Mouse (Mus musculus): ENCODE measurements around the gene Gcsam. TPM values are rescaled to one million over a fixed set of nuclear protein-coding genes. Genes with fewer than 3 reads are reported as not detected.

The Gcsam gene
- polyA plus RNA-seq, 1 experiment from 2014 or later: not detected

GRCm38 (mm10) chr16:45653934-45654332 lies 43.8 kb downstream of the Gcsam start, which contains the start of gene BC016579:
Gene BC016579, minus strand, starts transcription at chr16:45654068.
- peaks cover 8% of the 10 kb centered on the region for H3K4me1 ChIP-seq
- H3K4me2 ChIP-seq (replicated peaks): peak within 1 kb of the TSS; percentile 57
- H3K27ac ChIP-seq: no peak within 1 kb of the TSS
- peaks cover 18% of the 10 kb centered on the region for H3K27me3 ChIP-seq
- no peaks in the 10 kb centered on the region for H3K36me3 ChIP-seq
- no peaks in the 10 kb centered on the region for H3K9me3 ChIP-seq (replicated peaks)
- H3K9ac ChIP-seq: no peak within 1 kb of the TSS
- WGBS: 5% methylated on average over 20 of the region's 20 CpGs
- no peak for ATAC-seq (ENCODE audit: low FRiP score)
- H3K4me3 ChIP-seq: peak within 1 kb of the TSS; percentile 25

GRCm38 (mm10) chr16:45654465-45654864 lies 44.3 kb downstream of the Gcsam start:
- Histone ChIP-seq H3K9me3 (replicated peaks) (no peaks in the 10 kb centered on the region), H3K4me2 (replicated peaks) (0 out of 2 replicates have a peak overlapping the region, but pooled peaks have one; percentile 57)

GRCm38 (mm10) chr16:45657574-45658159 lies 47.5 kb downstream of the Gcsam start:
- no peak overlapping the region for H3K4me3 ChIP-seq
- WGBS: 90% methylated on average over 12 of the region's 12 CpGs
- H3K36me3 ChIP-seq: no peaks in the 10 kb centered on the region
- no peak for ATAC-seq (ENCODE audit: low FRiP score)
- H3K27me3 ChIP-seq: peaks cover 18% of the 10 kb centered on the region
- H3K9me3 ChIP-seq (replicated peaks): no peaks in the 10 kb centered on the region
- H3K4me1 ChIP-seq: peaks cover 8% of the 10 kb centered on the region
- no peak overlapping the region for H3K4me2 ChIP-seq (replicated peaks)
- H3K9ac ChIP-seq: no peak overlapping the region
- no peak overlapping the region for H3K27ac ChIP-seq

More at GRCm38 (mm10) chr16:45654465-45654864, 44.3 kb downstream of the Gcsam start:
- Histone ChIP-seq H3K4me1 (peaks cover 8% of the 10 kb centered on the region), H3K4me3 (no peak overlapping the region), H3K27me3 (peaks cover 18% of the 10 kb centered on the region), H3K9ac (no peak overlapping the region), H3K27ac (no peak overlapping the region), H3K36me3 (no peaks in the 10 kb centered on the region)
- 70% methylated on average over 9 of the region's 9 CpGs for WGBS
- ATAC-seq (ENCODE audit: low FRiP score): no peak

- Histone ChIP-seq H3K27me3 (peaks cover 15% of the 10 kb centered on the region), H3K4me2 (replicated peaks) (no peak overlapping the region), H3K4me1 (peaks cover 6% of the 10 kb centered on the region), H3K4me3 (no peak overlapping the region), H3K9ac (no peak overlapping the region), H3K27ac (no peak overlapping the region), H3K36me3 (no peaks in the 10 kb centered on the region), H3K9me3 (replicated peaks) (no peaks in the 10 kb centered on the region)
- WGBS: 84% methylated on average over 1 of the region's 1 CpGs
- no peak for ATAC-seq (ENCODE audit: low FRiP score)
Measured at GRCm38 (mm10) chr16:45658248-45658647, 48.1 kb downstream of the Gcsam start.

GRCm38 (mm10) chr16:45659596-45659995 lies 49.4 kb downstream of the Gcsam start:
- Histone ChIP-seq H3K9me3 (replicated peaks) (no peaks in the 10 kb centered on the region), H3K9ac (no peak overlapping the region), H3K4me1 (no peaks in the 10 kb centered on the region), H3K4me2 (replicated peaks) (no peak overlapping the region), H3K27ac (no peak overlapping the region), H3K27me3 (peaks cover 3% of the 10 kb centered on the region; the same call in 1 of the 2 replicates), H3K4me3 (no peak overlapping the region), H3K36me3 (no peaks in the 10 kb centered on the region)
- WGBS: 94% methylated on average over 4 of the region's 4 CpGs
- ATAC-seq (ENCODE audit: low FRiP score): no peak

- no peak overlapping the region for H3K4me3 ChIP-seq
- no peaks in the 10 kb centered on the region for H3K9me3 ChIP-seq (replicated peaks)
- H3K4me1 ChIP-seq: no peaks in the 10 kb centered on the region
- ATAC-seq (ENCODE audit: low FRiP score): no peak
- no peak overlapping the region for H3K27ac ChIP-seq
- no peak overlapping the region for H3K9ac ChIP-seq
- no peaks in the 10 kb centered on the region for H3K27me3 ChIP-seq
- no peak overlapping the region for H3K4me2 ChIP-seq (replicated peaks)
- H3K36me3 ChIP-seq: no peaks in the 10 kb centered on the region
Measured at GRCm38 (mm10) chr16:45662381-45662780, 52.2 kb downstream of the Gcsam start.

- H3K9me3 ChIP-seq (replicated peaks): no peaks in the 10 kb centered on the region
- 77% methylated on average over 2 of the region's 2 CpGs for WGBS
- H3K27ac ChIP-seq: no peak overlapping the region
- no peaks in the 10 kb centered on the region for H3K36me3 ChIP-seq
- no peak overlapping the region for H3K4me3 ChIP-seq
- H3K9ac ChIP-seq: no peak overlapping the region
- no peak overlapping the region for H3K4me2 ChIP-seq (replicated peaks)
- ATAC-seq (ENCODE audit: low FRiP score): no peak
- H3K4me1 ChIP-seq: no peaks in the 10 kb centered on the region; the same call in 1 of the 2 replicates
- no peaks in the 10 kb centered on the region for H3K27me3 ChIP-seq
Measured at GRCm38 (mm10) chr16:45666136-45666535, 56.0 kb downstream of the Gcsam start.

- H3K9ac ChIP-seq: no peak overlapping the region
- 72% methylated on average over 3 of the region's 3 CpGs for WGBS
- H3K27me3 ChIP-seq: no peaks in the 10 kb centered on the region
- H3K9me3 ChIP-seq (replicated peaks): no peaks in the 10 kb centered on the region
- H3K4me3 ChIP-seq: no peak overlapping the region
- H3K36me3 ChIP-seq: no peaks in the 10 kb centered on the region
- ATAC-seq (ENCODE audit: low FRiP score): no peak
- H3K27ac ChIP-seq: no peak overlapping the region
- no peak overlapping the region for H3K4me2 ChIP-seq (replicated peaks)
- no peaks in the 10 kb centered on the region; the same call in 1 of the 2 replicates for H3K4me1 ChIP-seq
Measured at GRCm38 (mm10) chr16:45668178-45668577, 58.0 kb downstream of the Gcsam start.

GRCm38 (mm10) chr16:45670005-45670404 lies 59.8 kb downstream of the Gcsam start:
- no peaks in the 10 kb centered on the region for H3K9me3 ChIP-seq (replicated peaks)
- WGBS: 63% methylated on average over 4 of the region's 4 CpGs
- H3K36me3 ChIP-seq: no peaks in the 10 kb centered on the region
- no peak overlapping the region for H3K27ac ChIP-seq
- H3K9ac ChIP-seq: no peak overlapping the region
- ATAC-seq (ENCODE audit: low FRiP score): no peak
- no peak overlapping the region for H3K4me2 ChIP-seq (replicated peaks)
- no peaks in the 10 kb centered on the region for H3K27me3 ChIP-seq
- H3K4me1 ChIP-seq: no peaks in the 10 kb centered on the region; the same call in 1 of the 2 replicates
- H3K4me3 ChIP-seq: no peak overlapping the region

Other genes with a start within 250 kb of the Gcsam start
- 94.5 and 99.2 TPM in 2 replicates for gene Cd200, start 201.3 kb upstream of the Gcsam start, polyA plus RNA-seq (2016; fragmentation: Nextera tagmentation; extraction: Ambion mirVana)
- gene Gm609, start 117.4 kb upstream of the Gcsam start, polyA plus RNA-seq (2016; fragmentation: Nextera tagmentation; extraction: Ambion mirVana): not detected in 2 replicates
- gene Gm17783, start 78.3 kb upstream of the Gcsam start, polyA plus RNA-seq (2016; fragmentation: Nextera tagmentation; extraction: Ambion mirVana): not detected in 2 replicates
- gene Slc9c1, start 75.1 kb upstream of the Gcsam start, polyA plus RNA-seq (2016; fragmentation: Nextera tagmentation; extraction: Ambion mirVana): not detected in 2 replicates
- 0.27 TPM in 1 of 2 replicates, not detected in the other for gene BC016579, start 43.7 kb downstream of the Gcsam start, polyA plus RNA-seq (2016; fragmentation: Nextera tagmentation; extraction: Ambion mirVana)
- 0.23 and 0.31 TPM in 2 replicates for gene Tmprss7, start 83.3 kb downstream of the Gcsam start, polyA plus RNA-seq (2016; fragmentation: Nextera tagmentation; extraction: Ambion mirVana)
- 410 and 414 TPM in 2 replicates for gene Tagln3, start 114.2 kb downstream of the Gcsam start, polyA plus RNA-seq (2016; fragmentation: Nextera tagmentation; extraction: Ambion mirVana)
- 41.8 and 42.8 TPM in 2 replicates for gene Abhd10, start 132.6 kb downstream of the Gcsam start, polyA plus RNA-seq (2016; fragmentation: Nextera tagmentation; extraction: Ambion mirVana)

Data from hindbrain, embryonic 12.5 days (tissue).